Mouse (Mus musculus): ENCODE measurements around the gene Nup54. TPM values are rescaled to one million over a fixed set of nuclear protein-coding genes. Genes with fewer than 3 reads are reported as not detected.

The Nup54 gene
- total and polyA plus RNA-seq, 2 experiments from 2014 or later = 42.3 to 90.2 TPM

- no peak overlapping the region for H3K4me3 ChIP-seq (ENCODE audit: low read length)
- 91% methylated on average over 7 of the region's 7 CpGs for WGBS
Observed at GRCm38 (mm10) chr5:92442914-92443313, 7.9 kb upstream of the Nup54 start.

GRCm38 (mm10) chr5:92441494-92441893 lies 6.5 kb upstream of the Nup54 start:
- DNase-seq (ENCODE audit: low spot score) (no peak), ATAC-seq (no peak)
- no peak overlapping the region for H3K4me2 ChIP-seq (ENCODE audit: low read depth, low read length)
- peaks cover 10% of the 10 kb centered on the region; the same call in 1 of the 2 replicates for H3K36me3 ChIP-seq (ENCODE audit: insufficient read depth, low read length)
- H3K4me3 ChIP-seq (ENCODE audit: low read length) = no peak overlapping the region
- no peak overlapping the region for H3K27ac ChIP-seq
- no peaks in the 10 kb centered on the region for H3K27me3 ChIP-seq (ENCODE audit: insufficient read depth, low read length)
- no peaks in the 10 kb centered on the region for H3K4me1 ChIP-seq (ENCODE audit: insufficient read depth, low read length)
- no peak for TF ChIP-seq CTCF (IDR thresholded peaks at IDR 0.05; ENCODE audit: low read depth)
- H3K9me3 ChIP-seq (ENCODE audit: low read length) = no peaks in the 10 kb centered on the region
- no peak overlapping the region for H3K9ac ChIP-seq (replicated peaks; ENCODE audit: low read length)
- 88% methylated on average over 5 of the region's 5 CpGs for WGBS

More at GRCm38 (mm10) chr5:92442914-92443313, 7.9 kb upstream of the Nup54 start:
- H3K4me2 ChIP-seq (ENCODE audit: low read depth, low read length) = no peak overlapping the region
- DNase-seq (ENCODE audit: low spot score) (no peak), ATAC-seq (no peak)
- peaks cover 23% of the 10 kb centered on the region for H3K36me3 ChIP-seq (ENCODE audit: insufficient read depth, low read length)
- H3K9ac ChIP-seq (replicated peaks; ENCODE audit: low read length) = no peak overlapping the region
- no peaks in the 10 kb centered on the region for H3K27me3 ChIP-seq (ENCODE audit: insufficient read depth, low read length)
- H3K9me3 ChIP-seq (ENCODE audit: low read length) = no peaks in the 10 kb centered on the region
- no peak overlapping the region for H3K27ac ChIP-seq
- H3K4me1 ChIP-seq (ENCODE audit: insufficient read depth, low read length) = no peaks in the 10 kb centered on the region
- no peak for TF ChIP-seq CTCF (IDR thresholded peaks at IDR 0.05; ENCODE audit: low read depth)

GRCm38 (mm10) chr5:92438540-92438939 lies 3.5 kb upstream of the Nup54 start:
- no peak for DNase-seq (ENCODE audit: low spot score)
- WGBS = 86% methylated on average over 8 of the region's 8 CpGs
- TF ChIP-seq CTCF (IDR thresholded peaks at IDR 0.05; ENCODE audit: low read depth) = no peak
- peaks cover 8% of the 10 kb centered on the region; the same call in 1 of the 2 replicates for H3K36me3 ChIP-seq (ENCODE audit: insufficient read depth, low read length)
- 0 out of 2 replicates have a peak, but pooled peaks cover 6% of the 10 kb centered on the region for H3K4me1 ChIP-seq (ENCODE audit: insufficient read depth, low read length)
- no peaks in the 10 kb centered on the region for H3K27me3 ChIP-seq (ENCODE audit: insufficient read depth, low read length)
- H3K27ac ChIP-seq = no peak overlapping the region
- no peaks in the 10 kb centered on the region for H3K9me3 ChIP-seq (ENCODE audit: low read length)
- no peak overlapping the region for H3K4me2 ChIP-seq (ENCODE audit: low read depth, low read length)
- no peak for ATAC-seq
- no peak overlapping the region for H3K9ac ChIP-seq (replicated peaks; ENCODE audit: low read length)
- no peak overlapping the region for H3K4me3 ChIP-seq (ENCODE audit: low read length)

GRCm38 (mm10) chr5:92434571-92434985 lies 441 bp downstream of the Nup54 start:
- 0% methylated on average over 26 of the region's 39 CpGs for WGBS
- ATAC-seq (no peak; the same call in 1 of the 2 replicates), DNase-seq (ENCODE audit: low spot score) (peak; percentile 37)
- no peak for TF ChIP-seq CTCF (IDR thresholded peaks at IDR 0.05; ENCODE audit: low read depth)
- Histone ChIP-seq H3K27ac (peak overlapping the region; percentile 82), H3K4me2 (ENCODE audit: low read depth, low read length) (peak overlapping the region; percentile 92), H3K9me3 (ENCODE audit: low read length) (no peaks in the 10 kb centered on the region), H3K36me3 (ENCODE audit: insufficient read depth, low read length) (no peaks in the 10 kb centered on the region; the same call in 1 of the 2 replicates), H3K27me3 (ENCODE audit: insufficient read depth, low read length) (no peaks in the 10 kb centered on the region), H3K9ac (replicated peaks; ENCODE audit: low read length) (peak overlapping the region; percentile 88), H3K4me3 (ENCODE audit: low read length) (peak overlapping the region; percentile 94), H3K4me1 (ENCODE audit: insufficient read depth, low read length) (0 out of 2 replicates have a peak, but pooled peaks cover 7% of the 10 kb centered on the region)

- no peak for TF ChIP-seq CTCF (IDR thresholded peaks at IDR 0.05; ENCODE audit: low read depth)
- Histone ChIP-seq H3K27me3 (ENCODE audit: insufficient read depth, low read length) (no peaks in the 10 kb centered on the region), H3K9me3 (ENCODE audit: low read length) (no peaks in the 10 kb centered on the region), H3K4me3 (ENCODE audit: low read length) (peak overlapping the region; percentile 94), H3K36me3 (ENCODE audit: insufficient read depth, low read length) (peaks cover 2% of the 10 kb centered on the region; the same call in 1 of the 2 replicates), H3K4me1 (ENCODE audit: insufficient read depth, low read length) (0 out of 2 replicates have a peak, but pooled peaks cover 7% of the 10 kb centered on the region), H3K4me2 (ENCODE audit: low read depth, low read length) (peak overlapping the region; percentile 92), H3K27ac (no peak overlapping the region), H3K9ac (replicated peaks; ENCODE audit: low read length) (peak overlapping the region; percentile 88)
- WGBS = 1% methylated on average over 12 of the region's 12 CpGs
- ATAC-seq = no peak
- no peak for DNase-seq (ENCODE audit: low spot score)
Observed at GRCm38 (mm10) chr5:92434070-92434469, 949 bp downstream of the Nup54 start.

- ATAC-seq = no peak
Observed at GRCm38 (mm10) chr5:92431611-92432010, 3.4 kb downstream of the Nup54 start.

GRCm38 (mm10) chr5:92430723-92431122 lies 4.3 kb downstream of the Nup54 start:
- DNase-seq (ENCODE audit: low spot score) = no peak

More at GRCm38 (mm10) chr5:92431611-92432010, 3.4 kb downstream of the Nup54 start:
- 54% methylated on average over 7 of the region's 7 CpGs for WGBS
- peak; percentile 26 for DNase-seq (ENCODE audit: low spot score)
- no peaks in the 10 kb centered on the region for H3K27me3 ChIP-seq (ENCODE audit: insufficient read depth, low read length)
- H3K36me3 ChIP-seq (ENCODE audit: insufficient read depth, low read length) = peaks cover 19% of the 10 kb centered on the region
- no peak for TF ChIP-seq CTCF (IDR thresholded peaks at IDR 0.05; ENCODE audit: low read depth)
- no peak overlapping the region for H3K4me3 ChIP-seq (ENCODE audit: low read length)
- no peak overlapping the region for H3K9ac ChIP-seq (replicated peaks; ENCODE audit: low read length)
- H3K4me1 ChIP-seq (ENCODE audit: insufficient read depth, low read length) = 0 out of 2 replicates have a peak, but pooled peaks cover 7% of the 10 kb centered on the region
- H3K9me3 ChIP-seq (ENCODE audit: low read length) = no peaks in the 10 kb centered on the region
- no peak overlapping the region for H3K4me2 ChIP-seq (ENCODE audit: low read depth, low read length)
- H3K27ac ChIP-seq = no peak overlapping the region

More at GRCm38 (mm10) chr5:92430723-92431122, 4.3 kb downstream of the Nup54 start:
- Histone ChIP-seq H3K4me2 (ENCODE audit: low read depth, low read length) (no peak overlapping the region), H3K9ac (replicated peaks; ENCODE audit: low read length) (no peak overlapping the region), H3K36me3 (ENCODE audit: insufficient read depth, low read length) (peaks cover 19% of the 10 kb centered on the region), H3K4me1 (ENCODE audit: insufficient read depth, low read length) (0 out of 2 replicates have a peak, but pooled peaks cover 7% of the 10 kb centered on the region), H3K4me3 (ENCODE audit: low read length) (no peak overlapping the region), H3K27ac (no peak overlapping the region), H3K9me3 (ENCODE audit: low read length) (no peaks in the 10 kb centered on the region), H3K27me3 (ENCODE audit: insufficient read depth, low read length) (no peaks in the 10 kb centered on the region)
- TF ChIP-seq CTCF (IDR thresholded peaks at IDR 0.05; ENCODE audit: low read depth) = no peak
- no peak for ATAC-seq
- WGBS = 77% methylated on average over 5 of the region's 5 CpGs

Measured in hindbrain, postnatal 0 days (tissue).